Mouse (Mus musculus) gastrocnemius, adult 2 months (tissue): ENCODE results near the gene Inava. TPM values are rescaled to one million over a fixed set of nuclear protein-coding genes. Genes with fewer than 3 reads are reported as not detected.

ENCODE experiments used
- DNase-seq: peaks from one replicate; pipeline ENCODE4 v3.0.0; 2022
- H3K27ac ChIP-seq: fragments of 200-600 bp; 2 replicates; pipeline ENCODE4 v1.8.1; 2022; ENCODE audit warnings: mild to moderate bottlenecking
- H3K4me3 ChIP-seq: fragments of 200-600 bp; 2 replicates; pipeline ENCODE4 v1.8.1; 2022; ENCODE audit warnings: mild to moderate bottlenecking, moderate library complexity
- CTCF ChIP-seq: fragments of 200-600 bp; IDR thresholded peaks from 2 replicates; pipeline ENCODE4 v1.8.1; 2022; ENCODE audit warnings: antibody characterized with exemption, mild to moderate bottlenecking, moderate library complexity
- intact Hi-C: fragments of 180-260 bp; cut with DNase I; formaldehyde crosslinking; loops from one replicate; pipeline ENCODE4 v1.15.1; 2025
- total RNA-seq, 2 experiments: library from RNA; stranded (reverse); gene quantifications; 2 replicates each; pipeline ENCODE4 v1.2.3; 2021

Gene Inava
- total RNA-seq, 2 experiments from 2014 or later = not detected

- Histone ChIP-seq H3K4me3 (no peak overlapping the region), H3K27ac (no peak overlapping the region)
- intact Hi-C loops = no loop called here
- no peak for TF ChIP-seq CTCF
- no peak for DNase-seq
These were observed 15.6 kb upstream of the Inava start for GRCm38 (mm10) chr1:136249662-136250061.

GRCm38 (mm10) chr1:136247393-136247792 lies 13.3 kb upstream of the Inava start:
- no peak for DNase-seq
- Histone ChIP-seq H3K4me3 (no peak overlapping the region), H3K27ac (no peak overlapping the region)
- intact Hi-C loops = no loop called here
- TF ChIP-seq CTCF = no peak

GRCm38 (mm10) chr1:136244469-136244868 lies 10.4 kb upstream of the Inava start:
- TF ChIP-seq CTCF = no peak
- intact Hi-C loops = no loop called here
- no peak overlapping the region for H3K4me3 ChIP-seq
- no peak for DNase-seq
- no peak overlapping the region for H3K27ac ChIP-seq

- no peak overlapping the region for H3K27ac ChIP-seq
- DNase-seq = no peak
- no peak for TF ChIP-seq CTCF
- intact Hi-C loops = no loop called here
- no peak overlapping the region for H3K4me3 ChIP-seq
These were observed 7.7 kb upstream of the Inava start for GRCm38 (mm10) chr1:136241801-136242200.

- DNase-seq = no peak
- TF ChIP-seq CTCF = no peak
- Histone ChIP-seq H3K27ac (no peak overlapping the region), H3K4me3 (no peak overlapping the region)
- intact Hi-C loops = no loop called here
These were observed 4.4 kb upstream of the Inava start for GRCm38 (mm10) chr1:136238495-136238894.

GRCm38 (mm10) chr1:136234595-136235092 lies 580 bp upstream of the Inava start:
- peak; percentile 35 for TF ChIP-seq CTCF
- Histone ChIP-seq H3K4me3 (peak overlapping the region; percentile 73), H3K27ac (no peak overlapping the region)
- no peak for DNase-seq
- intact Hi-C loops = no loop called here

GRCm38 (mm10) chr1:136232986-136233790 lies 876 bp downstream of the Inava start:
- H3K4me3 ChIP-seq = peak overlapping the region; percentile 73
- intact Hi-C loops = no loop called here
- TF ChIP-seq CTCF = no peak
- DNase-seq = no peak
- no peak overlapping the region for H3K27ac ChIP-seq

- TF ChIP-seq CTCF = no peak
- intact Hi-C loops = no loop called here
- no peak overlapping the region for H3K27ac ChIP-seq
- DNase-seq = no peak
- H3K4me3 ChIP-seq = no peak overlapping the region
These were observed 1.7 kb downstream of the Inava start for GRCm38 (mm10) chr1:136232285-136232926.

- intact Hi-C loops = no loop called here
- DNase-seq = no peak
- H3K4me3 ChIP-seq = no peak overlapping the region
- no peak overlapping the region for H3K27ac ChIP-seq
- no peak for TF ChIP-seq CTCF
These were observed 2.5 kb downstream of the Inava start for GRCm38 (mm10) chr1:136231596-136231995.

- no peak overlapping the region for H3K27ac ChIP-seq
- no peak for TF ChIP-seq CTCF
These were observed 3.9 kb downstream of the Inava start for GRCm38 (mm10) chr1:136230201-136230600.

GRCm38 (mm10) chr1:136229040-136229373 lies 5.1 kb downstream of the Inava start:
- intact Hi-C loops = no loop called here
- TF ChIP-seq CTCF = no peak
- no peak overlapping the region for H3K27ac ChIP-seq
- no peak for DNase-seq
- H3K4me3 ChIP-seq = no peak overlapping the region

More at GRCm38 (mm10) chr1:136230201-136230600, 3.9 kb downstream of the Inava start:
- no peak overlapping the region for H3K4me3 ChIP-seq
- no peak for DNase-seq
- intact Hi-C loops = no loop called here

GRCm38 (mm10) chr1:136228328-136229039 lies 5.6 kb downstream of the Inava start:
- intact Hi-C loops = no loop called here
- TF ChIP-seq CTCF = no peak
- no peak overlapping the region for H3K27ac ChIP-seq
- H3K4me3 ChIP-seq = no peak overlapping the region
- DNase-seq = peak; percentile 23

GRCm38 (mm10) chr1:136227870-136228269 lies 6.2 kb downstream of the Inava start:
- TF ChIP-seq CTCF = no peak
- peak; percentile 30 for DNase-seq
- no peak overlapping the region for H3K27ac ChIP-seq
- intact Hi-C loops = no loop called here
- H3K4me3 ChIP-seq = no peak overlapping the region
